Mouse (Mus musculus) liver, embryonic 14.5 days (tissue): Measurements from ENCODE around the gene Nr1h4.

Experiments used
- CTCF ChIP-seq: IDR thresholded peaks from 2 replicates; pipeline ENCODE4 v1.5.1; 2016; ENCODE audit warnings: antibody characterized with exemption, low read depth, control low read depth
- EP300 ChIP-seq: IDR thresholded peaks from 2 replicates; pipeline ENCODE4 v1.6.1; 2016; ENCODE audit warnings: antibody characterized with exemption, low read depth

- TF ChIP-seq CTCF (no peak), EP300 (no peak)
These were observed 125.8 kb downstream of the Nr1h4 start for GRCm38 (mm10) chr10:89407551-89407950.
